Mouse (Mus musculus) midbrain, embryonic 12.5 days (tissue): ENCODE measurements at regions not wholly inside any gene's neighbourhood (a gene's known extent, or its start where the extent isn't known, plus 50 kb on each side); places are given as distances from the start of the nearest gene placed in this dataset.

Source experiments
- ATAC-seq: fragments of 200-750 bp; cut with Nextera tagmentation; 2 replicates; pipeline ENCODE4 v1.8.0; 2017; ENCODE audit warnings: low read depth, moderate TSS enrichment, moderate library complexity; ENCODE audit not compliant: low FRiP score
- H3K27ac ChIP-seq: fragments of 300-500 bp; sonication (generic); replicated peaks from 2 replicates; pipeline ENCODE4 v1.5.1; 2016; ENCODE audit warnings: mild to moderate bottlenecking
- H3K27me3 ChIP-seq: fragments of 300-500 bp; sonication (generic); 2 replicates; pipeline ENCODE4 v1.6.1; 2016; ENCODE audit warnings: mild to moderate bottlenecking
- H3K36me3 ChIP-seq: fragments of 300-500 bp; sonication (generic); 2 replicates; pipeline ENCODE4 v1.6.1; 2016
- H3K4me1 ChIP-seq: fragments of 300-500 bp; sonication (generic); 2 replicates; pipeline ENCODE4 v1.6.1; 2016
- H3K4me2 ChIP-seq: fragments of 300-500 bp; sonication (generic); replicated peaks from 2 replicates; pipeline ENCODE4 v1.6.1; 2016; ENCODE audit warnings: mild to moderate bottlenecking, moderate library complexity
- H3K4me3 ChIP-seq: fragments of 300-500 bp; sonication (generic); 2 replicates; pipeline ENCODE4 v1.5.1; 2016; ENCODE audit warnings: mild to moderate bottlenecking
- H3K9ac ChIP-seq: fragments of 300-500 bp; sonication (generic); replicated peaks from 2 replicates; pipeline ENCODE4 v1.6.1; 2016; ENCODE audit warnings: mild to moderate bottlenecking, moderate library complexity
- H3K9me3 ChIP-seq: fragments of 300-500 bp; sonication (generic); 2 replicates; pipeline ENCODE4 v1.6.1; 2016; ENCODE audit warnings: mild to moderate bottlenecking
- WGBS: fragments of 180-500 bp; shearing (Covaris S2); methylation state at CpG from one replicate; pipeline ENCODE4 v1.1.7; 2016; 5-methylcytosine and 5-hydroxymethylcytosine counted together

GRCm38 (mm10) chr7:111420698-111421097 lies 337.9 kb upstream of the Eif4g2 start:
- no peak for ATAC-seq
- no peak overlapping the region for H3K27ac ChIP-seq
- H3K9me3 ChIP-seq: no peaks in the 10 kb centered on the region
- no peak overlapping the region for H3K9ac ChIP-seq
- WGBS: 92% methylated on average over 3 of the region's 3 CpGs
- no peak overlapping the region for H3K4me2 ChIP-seq
- H3K4me1 ChIP-seq: no peaks in the 10 kb centered on the region
- H3K36me3 ChIP-seq: no peaks in the 10 kb centered on the region
- H3K27me3 ChIP-seq: no peaks in the 10 kb centered on the region
- H3K4me3 ChIP-seq: no peak overlapping the region

DNA sequence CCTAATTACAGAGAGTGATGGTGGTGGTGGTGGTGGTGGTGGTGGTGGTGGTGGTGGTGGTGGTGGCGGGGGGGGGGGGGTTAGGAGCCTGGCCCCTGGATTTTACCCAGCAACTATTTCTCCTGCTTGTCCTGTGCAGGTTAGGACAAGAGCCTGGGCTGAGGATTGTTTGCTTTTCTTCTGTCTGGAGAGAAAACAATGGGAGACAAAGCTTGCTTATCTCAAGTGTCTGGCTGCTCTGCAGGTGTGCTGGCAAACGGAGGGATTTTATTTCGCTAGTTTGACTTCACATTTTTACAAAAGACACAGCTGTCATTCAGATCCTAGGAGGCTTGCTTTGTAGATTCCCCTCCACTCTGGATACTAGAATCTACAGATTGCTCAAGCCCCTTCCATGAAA lies 334.9 kb upstream of the Eif4g2 start:
- H3K4me3 ChIP-seq: no peak overlapping the region
- H3K9ac ChIP-seq: no peak overlapping the region
- H3K27ac ChIP-seq: no peak overlapping the region
- H3K27me3 ChIP-seq: no peaks in the 10 kb centered on the region
- no peaks in the 10 kb centered on the region for H3K4me1 ChIP-seq
- no peaks in the 10 kb centered on the region for H3K9me3 ChIP-seq
- no peak overlapping the region for H3K4me2 ChIP-seq
- H3K36me3 ChIP-seq: no peaks in the 10 kb centered on the region
- no peak for ATAC-seq
- 10% methylated on average over 2 of the region's 3 CpGs for WGBS

DNA sequence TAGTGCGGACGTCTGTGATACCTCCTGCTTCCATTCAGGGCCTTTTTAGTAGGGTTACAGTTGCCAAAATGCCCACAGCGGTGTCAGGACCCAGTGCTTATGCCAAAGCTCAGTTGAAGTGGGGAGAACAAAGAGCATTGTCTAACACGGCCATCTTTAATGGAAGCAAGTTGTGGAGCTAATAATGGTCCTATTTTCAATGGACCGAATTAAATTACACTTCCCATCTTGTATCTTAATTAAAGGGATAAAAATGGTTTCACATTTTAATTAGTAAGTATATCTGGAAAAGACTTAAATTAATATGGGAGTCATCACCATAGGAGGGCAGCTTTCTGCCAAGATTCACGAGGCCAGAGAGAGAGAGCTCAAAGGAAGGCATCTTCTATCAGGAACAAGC lies 333.2 kb upstream of the Eif4g2 start:
- no peaks in the 10 kb centered on the region for H3K4me1 ChIP-seq
- no peak overlapping the region for H3K9ac ChIP-seq
- no peak overlapping the region for H3K4me2 ChIP-seq
- no peak for ATAC-seq
- no peak overlapping the region for H3K27ac ChIP-seq
- no peaks in the 10 kb centered on the region for H3K36me3 ChIP-seq
- WGBS: 75% methylated on average over 6 of the region's 6 CpGs
- no peak overlapping the region for H3K4me3 ChIP-seq
- no peaks in the 10 kb centered on the region for H3K27me3 ChIP-seq
- H3K9me3 ChIP-seq: no peaks in the 10 kb centered on the region

DNA sequence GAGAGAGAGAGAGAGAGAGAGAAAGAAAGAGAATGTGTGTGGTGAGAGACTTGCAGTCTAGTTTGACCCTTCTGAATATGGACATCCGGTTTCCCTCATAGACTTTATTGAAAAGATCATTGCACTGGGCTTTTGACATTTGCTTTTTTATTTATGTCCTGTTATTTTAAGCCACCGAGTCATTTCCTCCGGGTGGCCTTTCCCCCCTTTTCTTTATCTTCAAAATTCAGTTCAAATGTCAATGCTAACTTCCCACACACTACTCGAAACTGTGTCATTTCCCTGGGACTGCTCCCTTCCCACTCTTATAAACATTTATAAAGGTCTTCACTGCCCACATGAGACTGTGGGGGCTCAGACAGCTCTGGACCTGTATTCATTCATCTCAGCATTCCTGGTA lies 330.9 kb upstream of the Eif4g2 start:
- Histone ChIP-seq H3K27ac (no peak overlapping the region), H3K36me3 (no peaks in the 10 kb centered on the region), H3K4me3 (no peak overlapping the region), H3K4me2 (no peak overlapping the region), H3K4me1 (no peaks in the 10 kb centered on the region), H3K9ac (no peak overlapping the region), H3K27me3 (no peaks in the 10 kb centered on the region), H3K9me3 (no peaks in the 10 kb centered on the region)
- no peak for ATAC-seq
- 78% methylated on average over 4 of the region's 4 CpGs for WGBS

- Histone ChIP-seq H3K4me1 (no peaks in the 10 kb centered on the region), H3K4me2 (no peak overlapping the region), H3K9me3 (no peaks in the 10 kb centered on the region), H3K27ac (no peak overlapping the region), H3K27me3 (no peaks in the 10 kb centered on the region), H3K9ac (no peak overlapping the region), H3K36me3 (no peaks in the 10 kb centered on the region), H3K4me3 (no peak overlapping the region)
- no peak for ATAC-seq
- WGBS: 55% methylated on average over 2 of the region's 2 CpGs
These were observed 330.1 kb upstream of the Eif4g2 start for GRCm38 (mm10) chr7:111412957-111413356.

DNA sequence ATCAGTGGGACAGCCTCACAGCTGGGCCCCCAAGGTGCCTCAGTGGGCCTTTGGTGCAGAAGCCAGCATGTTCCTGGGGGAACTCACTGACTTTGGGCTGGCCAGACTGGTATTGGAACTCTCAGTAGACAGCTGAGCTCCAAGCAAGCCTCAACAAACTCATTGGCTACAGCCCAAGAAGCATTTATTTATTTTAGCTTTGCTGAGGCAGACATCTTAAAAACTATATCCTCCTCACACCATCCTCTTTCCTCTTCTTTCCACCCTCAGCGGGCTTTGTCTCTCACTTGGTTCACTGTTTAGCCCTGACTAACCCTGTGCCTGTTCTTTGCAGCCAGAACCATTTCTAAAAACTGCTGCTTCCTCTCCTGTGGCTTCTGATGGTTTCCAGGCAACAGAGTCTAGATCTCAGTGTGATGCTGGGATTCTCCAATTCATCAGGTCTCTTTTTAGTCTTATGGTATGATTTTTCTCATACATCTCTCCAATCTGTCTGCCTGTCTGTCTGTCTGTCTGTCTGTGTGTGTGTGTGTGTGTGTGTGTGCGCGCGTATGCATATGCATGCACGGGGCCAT lies 328.6 kb upstream of the Eif4g2 start:
- 81% methylated on average over 5 of the region's 5 CpGs for WGBS
- Histone ChIP-seq H3K36me3 (no peaks in the 10 kb centered on the region), H3K9me3 (no peaks in the 10 kb centered on the region), H3K4me3 (no peak overlapping the region), H3K4me1 (no peaks in the 10 kb centered on the region), H3K27ac (no peak overlapping the region), H3K9ac (no peak overlapping the region), H3K4me2 (no peak overlapping the region), H3K27me3 (no peaks in the 10 kb centered on the region)
- ATAC-seq: no peak

DNA sequence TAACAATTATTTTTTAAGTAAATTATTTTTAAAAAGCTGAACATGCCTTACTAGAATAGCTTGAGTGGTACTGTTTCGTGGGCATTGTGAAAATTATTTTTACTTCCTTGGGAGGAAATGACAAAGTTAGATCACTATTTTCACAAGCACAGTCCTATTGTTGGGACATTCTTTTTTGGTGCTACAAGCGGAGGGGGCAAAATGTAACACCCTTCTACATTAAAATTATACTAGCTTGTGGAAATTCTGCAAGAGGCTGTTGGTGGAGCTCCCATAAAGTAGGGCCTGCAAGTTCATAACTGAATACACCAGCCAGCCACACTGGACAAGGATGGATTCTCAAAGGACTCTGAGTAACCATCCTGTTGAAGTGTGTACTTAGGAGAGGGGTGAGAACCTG lies 313.1 kb upstream of the Eif4g2 start:
- Histone ChIP-seq H3K27ac (no peak overlapping the region), H3K4me2 (no peak overlapping the region), H3K36me3 (no peaks in the 10 kb centered on the region), H3K4me3 (no peak overlapping the region), H3K9me3 (no peaks in the 10 kb centered on the region), H3K4me1 (0 out of 2 replicates have a peak, but pooled peaks cover 3% of the 10 kb centered on the region), H3K9ac (no peak overlapping the region), H3K27me3 (no peaks in the 10 kb centered on the region)
- no peak for ATAC-seq
- WGBS: 87% methylated on average over 2 of the region's 2 CpGs

DNA sequence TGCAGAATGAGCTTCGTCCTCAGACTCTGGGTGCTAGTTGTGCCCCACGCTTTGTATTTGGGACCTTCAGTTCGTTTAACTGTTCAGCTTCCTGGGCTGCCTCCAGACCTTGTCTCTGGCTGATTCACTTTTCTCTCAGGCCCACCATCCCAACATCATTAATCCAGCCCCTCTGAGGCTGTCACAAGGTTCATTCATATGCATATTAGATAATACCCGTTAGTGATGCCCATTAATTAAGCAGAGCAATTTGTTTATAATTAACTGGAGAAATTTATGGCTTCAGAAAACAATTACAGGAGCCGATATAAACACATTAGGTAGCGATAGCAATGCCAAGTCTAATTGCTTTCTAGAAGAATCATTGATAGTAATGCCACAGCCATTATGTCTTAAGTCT lies 312.3 kb upstream of the Eif4g2 start:
- Histone ChIP-seq H3K4me1 (0 out of 2 replicates have a peak, but pooled peaks cover 3% of the 10 kb centered on the region), H3K4me2 (no peak overlapping the region), H3K27ac (no peak overlapping the region), H3K9ac (no peak overlapping the region), H3K36me3 (no peaks in the 10 kb centered on the region), H3K9me3 (no peaks in the 10 kb centered on the region), H3K4me3 (no peak overlapping the region), H3K27me3 (no peaks in the 10 kb centered on the region)
- ATAC-seq: no peak
- WGBS: 71% methylated on average over 6 of the region's 6 CpGs

DNA sequence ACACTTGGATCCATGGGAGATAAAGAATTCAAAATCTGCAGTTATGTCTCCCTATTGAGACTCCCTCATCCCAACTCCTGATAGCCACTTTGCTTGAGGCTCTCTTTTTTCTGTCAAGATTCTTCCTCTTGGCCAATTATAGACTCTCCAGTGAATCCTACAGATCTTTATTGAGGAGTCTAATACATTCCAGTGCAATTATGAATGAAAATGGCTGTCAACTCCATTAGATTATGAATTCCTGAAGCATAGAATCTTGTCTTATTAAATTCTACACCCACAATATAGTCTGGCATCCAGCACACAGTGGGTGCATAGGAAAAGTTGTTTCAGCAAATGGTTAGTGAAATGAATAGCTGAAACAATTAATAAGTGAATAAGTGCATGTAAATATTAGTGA lies 311.0 kb upstream of the Eif4g2 start:
- Histone ChIP-seq H3K9ac (no peak overlapping the region), H3K27me3 (no peaks in the 10 kb centered on the region), H3K4me2 (no peak overlapping the region), H3K4me3 (no peak overlapping the region), H3K9me3 (no peaks in the 10 kb centered on the region), H3K4me1 (0 out of 2 replicates have a peak, but pooled peaks cover 3% of the 10 kb centered on the region), H3K36me3 (no peaks in the 10 kb centered on the region), H3K27ac (no peak overlapping the region)
- no peak for ATAC-seq

- no peak overlapping the region for H3K27ac ChIP-seq
- ATAC-seq: no peak
- H3K4me3 ChIP-seq: no peak overlapping the region
- H3K9ac ChIP-seq: no peak overlapping the region
- H3K36me3 ChIP-seq: no peaks in the 10 kb centered on the region
- H3K4me2 ChIP-seq: no peak overlapping the region
- H3K9me3 ChIP-seq: no peaks in the 10 kb centered on the region
- no peaks in the 10 kb centered on the region for H3K4me1 ChIP-seq
- H3K27me3 ChIP-seq: no peaks in the 10 kb centered on the region
These were observed 306.9 kb upstream of the Eif4g2 start for GRCm38 (mm10) chr7:111389690-111390089.

GRCm38 (mm10) chr7:111374534-111374933 lies 291.7 kb upstream of the Eif4g2 start:
- Histone ChIP-seq H3K27ac (no peak overlapping the region), H3K4me3 (no peak overlapping the region), H3K9me3 (no peaks in the 10 kb centered on the region), H3K36me3 (no peaks in the 10 kb centered on the region), H3K27me3 (no peaks in the 10 kb centered on the region), H3K4me1 (no peaks in the 10 kb centered on the region), H3K9ac (no peak overlapping the region), H3K4me2 (no peak overlapping the region)
- ATAC-seq: no peak
- WGBS: 85% methylated on average over 7 of the region's 7 CpGs

DNA sequence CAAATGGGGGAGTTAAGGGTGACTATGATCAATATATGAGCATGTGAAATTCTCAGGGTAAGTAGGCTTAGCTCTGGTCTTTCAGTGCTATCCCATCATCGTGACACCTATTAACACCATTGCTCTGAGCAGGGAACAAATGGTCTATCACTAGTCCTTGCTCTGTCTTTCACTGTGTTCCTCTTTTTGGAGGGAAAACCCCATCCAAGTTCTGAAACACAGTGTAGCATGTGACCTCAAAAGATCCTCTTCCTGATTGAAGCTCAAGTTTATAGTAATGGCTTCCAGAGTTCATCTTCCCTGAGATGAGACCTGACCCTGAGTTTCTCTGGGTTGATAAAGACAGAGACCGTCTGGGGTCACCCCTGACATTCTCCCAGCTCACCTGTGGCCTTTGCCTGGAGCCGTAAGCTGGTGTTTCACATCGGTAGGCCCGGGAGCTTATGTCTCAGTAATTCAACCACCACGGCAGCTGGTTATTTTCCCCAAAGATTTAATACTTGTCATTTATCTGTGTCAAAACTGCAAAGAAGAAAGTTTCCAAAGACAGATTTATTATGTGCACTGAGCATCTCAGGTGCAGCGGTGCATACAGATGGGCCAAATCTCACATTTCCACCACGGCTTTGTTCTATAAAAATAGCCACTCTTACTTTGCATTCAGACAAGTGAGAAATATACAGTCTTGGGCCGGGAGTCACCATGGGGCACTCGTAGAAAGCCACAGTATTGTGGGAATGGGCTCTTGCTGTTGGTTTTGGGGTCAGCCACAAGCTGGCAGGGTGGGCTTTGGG lies 290.7 kb upstream of the Eif4g2 start:
- no peaks in the 10 kb centered on the region for H3K36me3 ChIP-seq
- H3K9ac ChIP-seq: no peak overlapping the region
- H3K4me2 ChIP-seq: no peak overlapping the region
- no peak overlapping the region for H3K27ac ChIP-seq
- ATAC-seq: no peak
- H3K9me3 ChIP-seq: no peaks in the 10 kb centered on the region
- no peaks in the 10 kb centered on the region for H3K4me1 ChIP-seq
- no peak overlapping the region for H3K4me3 ChIP-seq
- no peaks in the 10 kb centered on the region for H3K27me3 ChIP-seq
- WGBS: 78% methylated on average over 10 of the region's 10 CpGs

GRCm38 (mm10) chr7:111370421-111370887 lies 287.6 kb upstream of the Eif4g2 start:
- Histone ChIP-seq H3K36me3 (no peaks in the 10 kb centered on the region), H3K4me3 (no peak overlapping the region), H3K4me2 (no peak overlapping the region), H3K4me1 (no peaks in the 10 kb centered on the region), H3K9ac (no peak overlapping the region), H3K27ac (no peak overlapping the region), H3K27me3 (no peaks in the 10 kb centered on the region), H3K9me3 (no peaks in the 10 kb centered on the region)
- no peak for ATAC-seq
- 58% methylated on average over 2 of the region's 2 CpGs for WGBS
